Mouse (Mus musculus) C2C12 (cell line): ENCODE data around the gene Gm12169.

Source experiments
- CEBPB ChIP-seq: IDR thresholded peaks from one replicate; pipeline ENCODE4 v1.6.1; 2011; ENCODE audit warnings: low read depth, mild to moderate bottlenecking, control low read depth, moderate library complexity
- CTCF ChIP-seq: IDR thresholded peaks from one replicate; pipeline ENCODE4 v1.5.1; 2011; ENCODE audit not compliant: control insufficient read depth, insufficient read depth, insufficient read length
- FOSL1 ChIP-seq: IDR thresholded peaks from one replicate; pipeline ENCODE4 v1.8.0; 2011; ENCODE audit warnings: mild to moderate bottlenecking, low read length; ENCODE audit not compliant: poor library complexity, insufficient read depth, severe bottlenecking
- MAX ChIP-seq: IDR thresholded peaks from one replicate; pipeline ENCODE4 v1.6.1; 2011; ENCODE audit warnings: mild to moderate bottlenecking, control low read depth
- MYOD1 ChIP-seq: IDR thresholded peaks from one replicate; pipeline ENCODE4 v1.6.1; 2011; ENCODE audit warnings: low read depth; ENCODE audit not compliant: control insufficient read depth, insufficient read length
- USF1 ChIP-seq: IDR thresholded peaks from one replicate; pipeline ENCODE4 v1.6.1; 2011; ENCODE audit warnings: low read depth, mild to moderate bottlenecking, control low read depth, moderate library complexity

DNA sequence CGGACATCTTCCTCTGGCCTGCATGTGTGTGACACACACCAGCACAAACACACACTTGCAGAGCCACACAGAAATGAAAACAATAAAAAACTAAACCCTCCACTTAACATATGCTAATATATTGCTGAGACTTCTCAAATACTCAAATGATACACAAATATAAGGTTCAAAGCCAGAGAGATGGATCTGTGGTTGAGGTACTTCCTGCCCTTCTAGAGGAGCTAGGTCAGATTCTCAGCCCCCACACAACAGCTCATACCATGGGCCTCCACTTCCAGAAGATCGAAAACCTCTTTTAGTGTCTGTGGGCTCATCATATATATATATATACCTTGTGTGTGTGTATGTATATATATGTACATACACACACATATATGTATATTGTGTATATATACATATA lies 42.0 kb downstream of the Gm12169 start:
- TF ChIP-seq CTCF, result no peak
- no peak for TF ChIP-seq CEBPB
- TF ChIP-seq MAX, result no peak
- TF ChIP-seq MYOD1, result no peak
- no peak for TF ChIP-seq USF1
- TF ChIP-seq FOSL1, result no peak
